Mouse (Mus musculus): ENCODE results near the gene Casc1. TPM values are rescaled to one million over a fixed set of nuclear protein-coding genes. Genes with fewer than 3 reads are reported as not detected.
"Not testable (repeated sequence)": the region's sequence is repeated elsewhere in the genome, so short reads cannot be mapped to it uniquely, and the experiment has no call there.

Gene Casc1
- total RNA-seq, 2 experiments from 2014 or later: 0.55 to 1.3 TPM

GRCm38 (mm10) chr6:145139776-145140475 is 70.9 kb downstream of the Casc1 start:
- ATAC-seq (ENCODE audit: poor library complexity, severe bottlenecking): peak; percentile 90

- no peak for ATAC-seq (ENCODE audit: poor library complexity, severe bottlenecking)
Measured at GRCm38 (mm10) chr6:145139236-145139635, 71.6 kb downstream of the Casc1 start.

GRCm38 (mm10) chr6:145136831-145137230 is 74.0 kb downstream of the Casc1 start:
- ATAC-seq (ENCODE audit: poor library complexity, severe bottlenecking): no peak

- ATAC-seq (ENCODE audit: poor library complexity, severe bottlenecking): no peak
Measured at GRCm38 (mm10) chr6:145135804-145136203, 75.0 kb downstream of the Casc1 start.

DNA sequence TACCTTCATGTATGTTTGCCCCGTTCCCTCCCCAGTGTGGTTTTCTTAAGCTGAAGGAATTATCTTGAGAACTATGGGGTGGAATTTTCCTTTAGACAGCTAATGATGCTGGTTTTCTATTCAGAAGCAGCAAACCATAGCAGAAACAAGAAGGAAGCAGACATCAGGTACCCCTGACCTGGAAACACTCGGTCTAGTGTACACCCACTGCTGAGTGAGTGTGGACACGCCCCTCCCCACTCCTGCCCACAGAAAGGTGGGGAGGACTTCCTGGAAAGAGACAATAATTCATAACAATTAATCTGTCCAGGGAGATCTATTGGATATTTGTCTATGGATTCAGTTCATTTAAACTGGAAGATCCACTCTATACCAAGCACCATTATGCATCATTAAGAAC is 75.5 kb downstream of the Casc1 start:
- no peak for ATAC-seq (ENCODE audit: poor library complexity, severe bottlenecking)

GRCm38 (mm10) chr6:145132969-145133368 is 77.8 kb downstream of the Casc1 start:
- ATAC-seq (ENCODE audit: poor library complexity, severe bottlenecking): not testable (repeated sequence)

DNA sequence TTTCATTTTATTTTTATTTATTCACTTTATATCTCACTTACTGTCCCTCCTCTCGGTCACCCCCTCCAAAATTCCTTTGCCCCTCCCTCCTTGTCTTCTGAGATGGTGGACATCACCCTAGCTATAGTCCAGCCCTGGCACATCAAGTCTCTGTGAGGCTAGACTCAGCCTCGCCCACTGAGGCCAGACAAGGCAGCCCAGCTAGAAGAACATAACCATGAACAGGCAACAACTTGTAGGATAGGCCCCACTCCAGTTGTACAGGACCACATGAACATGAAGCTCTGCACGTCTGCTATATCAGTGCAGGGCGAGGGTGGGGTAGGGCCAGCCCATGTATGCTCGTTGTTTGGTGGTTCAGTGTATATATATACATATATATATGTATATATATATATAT is 78.8 kb downstream of the Casc1 start:
- ATAC-seq (ENCODE audit: poor library complexity, severe bottlenecking): no peak

DNA sequence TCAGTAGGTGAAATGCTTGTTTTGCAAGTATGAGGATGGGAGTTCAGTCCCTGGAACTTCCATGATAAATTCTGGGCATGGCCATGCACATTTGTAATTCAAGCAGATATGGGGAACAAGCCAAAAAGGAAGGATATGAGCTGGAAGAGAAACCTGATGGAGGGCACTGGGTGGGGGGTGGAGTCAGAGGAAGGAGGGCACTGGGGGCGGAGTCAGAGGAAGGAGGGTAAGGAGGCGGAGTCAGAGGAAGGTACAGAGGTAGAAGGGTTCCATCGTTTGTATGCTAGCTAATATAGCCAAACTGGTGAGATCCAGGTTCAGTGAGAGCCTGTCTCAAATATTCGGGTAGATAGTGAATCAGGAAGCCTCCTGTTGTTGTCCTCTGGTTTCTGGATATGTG is 81.2 kb downstream of the Casc1 start:
- peak; percentile 47; the same call in 1 of the 2 replicates for ATAC-seq (ENCODE audit: poor library complexity, severe bottlenecking)

GRCm38 (mm10) chr6:145127652-145128051 is 83.2 kb downstream of the Casc1 start:
- ATAC-seq (ENCODE audit: poor library complexity, severe bottlenecking): no peak

DNA sequence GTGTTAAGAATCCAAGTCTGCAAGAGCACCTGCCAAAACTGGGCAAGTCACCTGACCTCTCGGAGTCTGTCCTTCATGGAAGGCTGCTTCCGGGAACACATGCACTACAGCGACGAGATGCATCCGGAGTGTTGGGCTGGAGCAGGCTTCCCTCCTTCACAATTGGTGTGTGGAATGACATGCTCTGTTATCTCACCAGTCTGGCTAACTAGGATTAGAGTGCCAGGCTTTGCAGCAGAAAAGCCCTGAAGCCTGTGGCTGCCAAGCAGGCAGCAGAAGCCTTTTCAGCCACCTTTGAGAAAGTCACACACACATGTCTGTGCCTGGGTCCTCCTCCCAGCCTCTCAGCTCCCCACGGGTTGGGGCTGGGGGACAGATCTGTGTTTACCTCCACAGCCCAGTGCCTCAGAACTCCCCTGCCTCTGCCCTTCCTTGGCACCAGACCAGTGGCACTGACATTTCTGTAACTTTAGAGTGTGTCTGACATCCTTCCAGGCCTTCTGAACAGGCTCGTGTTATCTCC is 85.2 kb downstream of the Casc1 start:
- no peak for ATAC-seq (ENCODE audit: poor library complexity, severe bottlenecking)

Other genes with a start within 250 kb of the Casc1 start
- gene Bcat1, start 134.8 kb downstream of the Casc1 start, total RNA-seq (2015): 0.25 TPM in 1 of 2 replicates, not detected in the other
- 0.24 TPM in 1 of 2 replicates, not detected in the other for gene Bcat1, start 134.8 kb downstream of the Casc1 start, total RNA-seq (2017)
- gene Lrmp, start 95.4 kb downstream of the Casc1 start, total RNA-seq (2015): 41.7 and 44.5 TPM in 2 replicates
- gene Lrmp, start 95.4 kb downstream of the Casc1 start, total RNA-seq (2017): 87.5 and 92.7 TPM in 2 replicates
- 28.2 and 30.7 TPM in 2 replicates for gene Etfrf1, start 129 bp upstream of the Casc1 start, total RNA-seq (2015)
- 23.4 and 24.1 TPM in 2 replicates for gene Etfrf1, start 129 bp upstream of the Casc1 start, total RNA-seq (2017)
- gene Kras, start 39.2 kb upstream of the Casc1 start, total RNA-seq (2015): 50.0 and 61.1 TPM in 2 replicates
- gene Kras, start 39.2 kb upstream of the Casc1 start, total RNA-seq (2017): 22.3 and 24.2 TPM in 2 replicates